Mouse (Mus musculus): ENCODE results near the gene Tbcc. TPM values are rescaled to one million over a fixed set of nuclear protein-coding genes. Genes with fewer than 3 reads are reported as not detected.

Gene Tbcc
- total and polyA plus RNA-seq, 3 experiments = 7.5 to 20.0 (median 18.6) TPM

- ATAC-seq (ENCODE audit: extremely low read depth, insufficient number of reproducible peaks, low FRiP score, poor library complexity, severe bottlenecking) (no peak), DNase-seq (ENCODE audit: low spot score) (no peak)
- H3K4me1 ChIP-seq (ENCODE audit: insufficient read depth, low read depth, low read length) = peaks cover 21% of the 10 kb centered on the region
- H3K9me3 ChIP-seq (replicated peaks) = no peaks in the 10 kb centered on the region
- no peak overlapping the region for H3K4me3 ChIP-seq (ENCODE audit: low read depth, low read length)
- no peak for TF ChIP-seq CTCF (IDR thresholded peaks at IDR 0.05; ENCODE audit: low read depth, low read length)
- TF ChIP-seq TAL1 (conservative IDR thresholded peaks at IDR 0.05; ENCODE audit: low read depth, low read length) = no peak
- no peak for TF ChIP-seq GATA2 (IDR thresholded peaks at IDR 0.05; ENCODE audit: borderline replicate concordance, low read depth, low read length)
- TF ChIP-seq GATA1 (IDR thresholded peaks at IDR 0.05; ENCODE audit: borderline replicate concordance, low read length) = no peak
- no peak for TF ChIP-seq POLR2AphosphoS5 (IDR thresholded peaks at IDR 0.05; ENCODE audit: insufficient replicate concordance, low read depth, low read length)
- H3K27me3 ChIP-seq (ENCODE audit: insufficient read depth, low read length) = no peaks in the 10 kb centered on the region
- H3K36me3 ChIP-seq (replicated peaks) = peaks cover 9% of the 10 kb centered on the region
Observed at GRCm38 (mm10) chr17:46860120-46860519, 30.4 kb upstream of the Tbcc start.

GRCm38 (mm10) chr17:46864566-46865195 is 25.8 kb upstream of the Tbcc start:
- peak; percentile 54 for ATAC-seq (ENCODE audit: extremely low read depth, insufficient number of reproducible peaks, low FRiP score, poor library complexity, severe bottlenecking)
- H3K4me3 ChIP-seq (ENCODE audit: low read depth, low read length) = peak overlapping the region; percentile 54; the same call in 1 of the 2 replicates
- DNase-seq (ENCODE audit: low spot score) = no peak
- no peaks in the 10 kb centered on the region for H3K27me3 ChIP-seq (ENCODE audit: insufficient read depth, low read length)
- TF ChIP-seq CTCF (IDR thresholded peaks at IDR 0.05; ENCODE audit: low read depth, low read length) (no peak), TAL1 (conservative IDR thresholded peaks at IDR 0.05; ENCODE audit: low read depth, low read length) (peak; percentile 59; the same call in 1 of the 2 replicates), GATA1 (IDR thresholded peaks at IDR 0.05; ENCODE audit: borderline replicate concordance, low read length) (no peak)
- peaks cover 9% of the 10 kb centered on the region for H3K36me3 ChIP-seq (replicated peaks)
- H3K9me3 ChIP-seq (replicated peaks) = no peaks in the 10 kb centered on the region
- peaks cover 32% of the 10 kb centered on the region for H3K4me1 ChIP-seq (ENCODE audit: insufficient read depth, low read depth, low read length)

GRCm38 (mm10) chr17:46866836-46867235 is 23.6 kb upstream of the Tbcc start:
- no peaks in the 10 kb centered on the region for H3K9me3 ChIP-seq (replicated peaks)
- H3K36me3 ChIP-seq (replicated peaks) = peaks cover 12% of the 10 kb centered on the region
- no peak overlapping the region for H3K4me3 ChIP-seq (ENCODE audit: low read depth, low read length)
- H3K4me1 ChIP-seq (ENCODE audit: insufficient read depth, low read depth, low read length) = peaks cover 45% of the 10 kb centered on the region
- DNase-seq (ENCODE audit: low spot score) = no peak
- ATAC-seq (ENCODE audit: extremely low read depth, insufficient number of reproducible peaks, low FRiP score, poor library complexity, severe bottlenecking) = no peak
- no peaks in the 10 kb centered on the region for H3K27me3 ChIP-seq (ENCODE audit: insufficient read depth, low read length)
- TF ChIP-seq CTCF (IDR thresholded peaks at IDR 0.05; ENCODE audit: low read depth, low read length) = no peak
- no peak for TF ChIP-seq GATA1 (IDR thresholded peaks at IDR 0.05; ENCODE audit: borderline replicate concordance, low read length)
- TF ChIP-seq POLR2AphosphoS5 (IDR thresholded peaks at IDR 0.05; ENCODE audit: insufficient replicate concordance, low read depth, low read length) = no peak
- no peak for TF ChIP-seq GATA2 (IDR thresholded peaks at IDR 0.05; ENCODE audit: borderline replicate concordance, low read depth, low read length)
- no peak for TF ChIP-seq TAL1 (conservative IDR thresholded peaks at IDR 0.05; ENCODE audit: low read depth, low read length)

- Histone ChIP-seq H3K4me1 (ENCODE audit: insufficient read depth, low read depth, low read length) (peaks cover 47% of the 10 kb centered on the region), H3K9me3 (replicated peaks) (no peaks in the 10 kb centered on the region), H3K36me3 (replicated peaks) (peaks cover 17% of the 10 kb centered on the region), H3K4me3 (ENCODE audit: low read depth, low read length) (no peak overlapping the region), H3K27me3 (ENCODE audit: insufficient read depth, low read length) (no peaks in the 10 kb centered on the region)
- no peak for ATAC-seq (ENCODE audit: extremely low read depth, insufficient number of reproducible peaks, low FRiP score, poor library complexity, severe bottlenecking)
- no peak for TF ChIP-seq GATA2 (IDR thresholded peaks at IDR 0.05; ENCODE audit: borderline replicate concordance, low read depth, low read length)
- no peak for TF ChIP-seq TAL1 (conservative IDR thresholded peaks at IDR 0.05; ENCODE audit: low read depth, low read length)
- no peak for TF ChIP-seq CTCF (IDR thresholded peaks at IDR 0.05; ENCODE audit: low read depth, low read length)
- TF ChIP-seq GATA1 (IDR thresholded peaks at IDR 0.05; ENCODE audit: borderline replicate concordance, low read length) = no peak
- no peak for DNase-seq (ENCODE audit: low spot score)
Observed at GRCm38 (mm10) chr17:46870204-46870798, 20.2 kb upstream of the Tbcc start.

- no peak for ATAC-seq (ENCODE audit: extremely low read depth, insufficient number of reproducible peaks, low FRiP score, poor library complexity, severe bottlenecking)
- Histone ChIP-seq H3K4me1 (ENCODE audit: insufficient read depth, low read depth, low read length) (peaks cover 43% of the 10 kb centered on the region), H3K36me3 (replicated peaks) (peaks cover 17% of the 10 kb centered on the region), H3K27me3 (ENCODE audit: insufficient read depth, low read length) (no peaks in the 10 kb centered on the region), H3K9me3 (replicated peaks) (no peaks in the 10 kb centered on the region), H3K4me3 (ENCODE audit: low read depth, low read length) (no peak overlapping the region)
- no peak for DNase-seq (ENCODE audit: low spot score)
- TF ChIP-seq POLR2AphosphoS5 (IDR thresholded peaks at IDR 0.05; ENCODE audit: insufficient replicate concordance, low read depth, low read length) (no peak), TAL1 (conservative IDR thresholded peaks at IDR 0.05; ENCODE audit: low read depth, low read length) (no peak), CTCF (IDR thresholded peaks at IDR 0.05; ENCODE audit: low read depth, low read length) (no peak), GATA2 (IDR thresholded peaks at IDR 0.05; ENCODE audit: borderline replicate concordance, low read depth, low read length) (no peak), GATA1 (IDR thresholded peaks at IDR 0.05; ENCODE audit: borderline replicate concordance, low read length) (no peak)
Observed at GRCm38 (mm10) chr17:46870913-46871312, 19.6 kb upstream of the Tbcc start.

GRCm38 (mm10) chr17:46872806-46873205 is 17.7 kb upstream of the Tbcc start:
- ATAC-seq (ENCODE audit: extremely low read depth, insufficient number of reproducible peaks, low FRiP score, poor library complexity, severe bottlenecking) = no peak
- H3K4me1 ChIP-seq (ENCODE audit: insufficient read depth, low read depth, low read length) = peaks cover 33% of the 10 kb centered on the region

More at GRCm38 (mm10) chr17:46872806-46873205, 17.7 kb upstream of the Tbcc start:
- TF ChIP-seq GATA1 (IDR thresholded peaks at IDR 0.05; ENCODE audit: borderline replicate concordance, low read length) (no peak), CTCF (IDR thresholded peaks at IDR 0.05; ENCODE audit: low read depth, low read length) (no peak), POLR2AphosphoS5 (IDR thresholded peaks at IDR 0.05; ENCODE audit: insufficient replicate concordance, low read depth, low read length) (no peak), GATA2 (IDR thresholded peaks at IDR 0.05; ENCODE audit: borderline replicate concordance, low read depth, low read length) (no peak), TAL1 (conservative IDR thresholded peaks at IDR 0.05; ENCODE audit: low read depth, low read length) (no peak)
- H3K36me3 ChIP-seq (replicated peaks) = peaks cover 25% of the 10 kb centered on the region
- H3K4me3 ChIP-seq (ENCODE audit: low read depth, low read length) = no peak overlapping the region
- no peak for DNase-seq (ENCODE audit: low spot score)
- H3K9me3 ChIP-seq (replicated peaks) = no peaks in the 10 kb centered on the region
- H3K27me3 ChIP-seq (ENCODE audit: insufficient read depth, low read length) = no peaks in the 10 kb centered on the region
